Mouse (Mus musculus): ENCODE results near the gene Kif18b.

DNA sequence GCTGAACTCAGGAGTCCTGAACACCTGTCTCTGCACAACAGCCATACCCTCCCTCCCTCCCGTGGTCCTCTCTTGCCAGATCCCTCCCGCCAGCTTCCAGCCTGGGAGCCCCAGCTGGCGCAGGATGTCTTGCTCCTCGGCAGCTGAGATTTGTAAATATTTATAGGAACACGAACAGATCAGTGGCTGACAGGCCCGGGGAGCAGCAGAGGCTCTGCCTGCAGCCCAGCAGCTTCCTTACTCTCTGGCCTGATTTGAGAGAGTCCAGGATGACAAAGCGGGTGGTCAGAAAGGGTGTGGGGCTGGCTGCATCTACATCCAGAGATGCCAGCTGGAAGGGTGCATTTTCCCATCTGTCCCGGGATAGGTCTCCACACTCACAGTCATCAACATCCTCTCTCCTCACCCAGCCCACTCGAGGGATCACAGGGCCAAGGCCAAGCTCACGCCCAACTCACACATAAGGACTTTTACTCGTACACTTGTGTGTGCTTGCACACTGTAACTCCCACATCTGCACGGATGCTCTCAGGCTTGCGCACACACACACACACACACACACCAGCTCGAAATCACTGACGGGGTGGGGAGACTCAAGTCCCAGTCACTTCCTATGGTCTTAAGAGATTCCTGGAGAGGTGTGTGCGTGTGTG lies 32.2 kb upstream of the Kif18b start:
- TF ChIP-seq EP300 (IDR thresholded peaks at IDR 0.05), result no peak
- TF ChIP-seq CTCF (IDR thresholded peaks at IDR 0.05), result no peak

Measured in lung, postnatal 0 days (tissue).